In the genomic region with DNA sequence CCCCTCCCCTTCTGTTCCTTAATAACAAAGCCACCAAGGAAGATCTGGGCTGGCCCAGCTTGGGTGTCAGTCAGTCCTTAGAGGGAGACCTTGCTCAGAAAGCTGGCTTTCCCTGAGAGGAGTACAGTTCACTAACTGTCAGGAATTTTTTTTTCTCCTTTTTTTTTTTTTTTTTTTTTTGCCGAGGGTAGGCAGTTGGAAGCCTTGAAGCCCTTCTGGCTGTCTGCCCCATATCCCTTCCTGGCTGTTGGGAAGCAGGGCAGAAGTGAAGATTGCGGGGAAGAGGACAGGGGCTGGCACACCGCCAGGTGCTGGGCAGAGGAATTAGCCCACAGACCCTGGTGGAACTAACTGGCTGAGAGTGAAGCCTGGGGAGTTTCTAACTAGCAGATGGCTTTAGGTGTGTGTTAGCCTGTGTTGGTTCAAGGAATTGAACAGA, we compare ENCODE assay signal across 10 mouse cellular contexts. TPM values are rescaled to one million over a fixed set of nuclear protein-coding genes. Genes with fewer than 3 reads are reported as not detected.
DNase-seq lines count a peak whose midpoint lies in the region; ATAC-seq lines count a peak whose summit lies in the region.
"Had no signal": no experiment of that assay in that cellular context is flagged by ENCODE, and none has a peak within 500 bp of the region (broad histone marks: within the 10 kb centered on the region; RNA-seq: fewer than 3 reads in every experiment).

No protein-coding gene starts in this region.

- peaks cover 22% of the 10 kb centered on the region for H3K4me1 ChIP-seq in embryonic facial prominence, embryonic 13.5 days
- peaks cover 7% of the 10 kb centered on the region for H3K4me1 ChIP-seq in embryonic facial prominence, embryonic 10.5 days
- peaks cover 17% of the 10 kb centered on the region for H3K4me1 ChIP-seq in neural tube, embryonic 14.5 days (ENCODE audit: control insufficient read depth, insufficient read depth, low read length)

- no peak for DNase-seq in embryonic facial prominence, embryonic 10.5 days (ENCODE audit: low spot score)
- DNase-seq in ovary, postnatal 36 days (ENCODE audit: low spot score) = peak; percentile 43
- no peak for DNase-seq in ovary, postnatal 10 days (ENCODE audit: low spot score)
- DNase-seq in kidney, adult 18-20 months = peak; percentile 41
- no peak for DNase-seq in layer of hippocampus, postnatal 25 days (ENCODE audit: extremely low spot score in 1 of 2, low spot score in 1 of 2)
- no peak for DNase-seq in left cerebral cortex, adult 18-20 months (ENCODE audit: low spot score in 2 of 2)
- DNase-seq: heart, adult 18-20 months had no signal

- H3K9me3 ChIP-seq in embryonic facial prominence, embryonic 13.5 days = no peaks in the 10 kb centered on the region; the same call in 1 of the 2 replicates
- no peaks in the 10 kb centered on the region for H3K9me3 ChIP-seq in embryonic facial prominence, embryonic 10.5 days
- H3K9me3 ChIP-seq in neural tube, embryonic 14.5 days (ENCODE audit: control insufficient read depth, low read length) = no peaks in the 10 kb centered on the region

- no peak overlapping the region for H3K4me2 ChIP-seq in embryonic facial prominence, embryonic 13.5 days
- H3K4me2 ChIP-seq in neural tube, embryonic 14.5 days (ENCODE audit: low read depth, low read length) = no peak overlapping the region

- H3K9ac ChIP-seq in embryonic facial prominence, embryonic 13.5 days = no peak overlapping the region
- no peak overlapping the region for H3K9ac ChIP-seq in neural tube, embryonic 14.5 days (replicated peaks; ENCODE audit: low read depth, low read length)
- H3K9ac ChIP-seq: liver, embryonic 14.5 days had no signal

- no peak for ATAC-seq in embryonic facial prominence, embryonic 13.5 days (ENCODE audit: insufficient number of reproducible peaks, insufficient read depth, low FRiP score, low TSS enrichment, low read depth)
- peak; percentile 47; the same call in 1 of the 2 replicates for ATAC-seq in neural tube, embryonic 14.5 days (ENCODE audit: low read depth)

- no peak overlapping the region for H3K4me3 ChIP-seq in embryonic facial prominence, embryonic 13.5 days
- no peak overlapping the region for H3K4me3 ChIP-seq in embryonic facial prominence, embryonic 10.5 days
- H3K4me3 ChIP-seq in neural tube, embryonic 14.5 days (ENCODE audit: low read depth, low read length) = no peak overlapping the region

- no peaks in the 10 kb centered on the region for H3K27me3 ChIP-seq in embryonic facial prominence, embryonic 13.5 days
- H3K27me3 ChIP-seq in embryonic facial prominence, embryonic 10.5 days (replicated peaks; ENCODE audit: low read depth, poor library complexity, severe bottlenecking) = no peaks in the 10 kb centered on the region
- no peaks in the 10 kb centered on the region for H3K27me3 ChIP-seq in neural tube, embryonic 14.5 days (ENCODE audit: control insufficient read depth, insufficient read depth, low read length)

- peaks cover 32% of the 10 kb centered on the region for H3K36me3 ChIP-seq in embryonic facial prominence, embryonic 13.5 days
- H3K36me3 ChIP-seq in embryonic facial prominence, embryonic 10.5 days (replicated peaks) = peaks cover 100% of the 10 kb centered on the region
- 0 out of 2 replicates have a peak, but pooled peaks cover 5% of the 10 kb centered on the region for H3K36me3 ChIP-seq in neural tube, embryonic 14.5 days (ENCODE audit: control insufficient read depth, insufficient read depth, low read length)

- H3K27ac ChIP-seq in embryonic facial prominence, embryonic 13.5 days = peak overlapping the region; percentile 39; the same call in 1 of the 2 replicates
- H3K27ac ChIP-seq in embryonic facial prominence, embryonic 10.5 days (replicated peaks) = no peak overlapping the region
- no peak overlapping the region for H3K27ac ChIP-seq in neural tube, embryonic 14.5 days (ENCODE audit: low read depth, low read length)
- H3K27ac ChIP-seq: liver, embryonic 14.5 days had no signal

- WGBS in embryonic facial prominence, embryonic 13.5 days = 35% methylated on average over 3 of the region's 3 CpGs
- WGBS in embryonic facial prominence, embryonic 10.5 days = 66% methylated on average over 3 of the region's 3 CpGs
- 32% methylated on average over 3 of the region's 3 CpGs for WGBS in neural tube, embryonic 14.5 days

RNA-seq across cellular contexts. Expression of a gene that starts 8.4 kb away (rescaled TPM):
- polyA plus RNA-seq in embryonic facial prominence, embryonic 13.5 days (2015; fragmentation: Nextera tagmentation; extraction: Ambion mirVana) = 469 and 555 TPM in 2 replicates
- 474 and 479 TPM in 2 replicates for polyA plus RNA-seq in embryonic facial prominence, embryonic 10.5 days (2016; fragmentation: Nextera tagmentation; extraction: Ambion mirVana)
- 163 and 379 TPM in 2 replicates for polyA plus RNA-seq in neural tube, embryonic 14.5 days (2014; fragmentation: Nextera tagmentation; extraction: Ambion mirVana)
- total RNA-seq in layer of hippocampus, postnatal 25 days (2021) = 10 to 100 TPM; 44.4 to 50.5 TPM
- total RNA-seq in left cerebral cortex, adult 18-20 months (2021) = 10 to 100 TPM; 63.4 to 79.3 TPM

RNA-seq across cellular contexts. Expression of a gene that starts 42.0 kb away (rescaled TPM):
- 141 and 165 TPM in 2 replicates for polyA plus RNA-seq in embryonic facial prominence, embryonic 13.5 days (2015; fragmentation: Nextera tagmentation; extraction: Ambion mirVana)
- 75.4 and 87.4 TPM in 2 replicates for polyA plus RNA-seq in embryonic facial prominence, embryonic 10.5 days (2016; fragmentation: Nextera tagmentation; extraction: Ambion mirVana)
- polyA plus RNA-seq in neural tube, embryonic 14.5 days (2014; fragmentation: Nextera tagmentation; extraction: Ambion mirVana) = 85.0 and 112 TPM in 2 replicates
- 10 to 100 TPM; 69.7 to 72.5 TPM for total RNA-seq in layer of hippocampus, postnatal 25 days (2021)
- total RNA-seq in left cerebral cortex, adult 18-20 months (2021) = 10 to 100 TPM; 42.5 to 62.4 TPM

Comparison
In these comparisons a context has a peak if more than half of its experiments do, and no peak if none do; other contexts are left out.
1. DNase-seq: peak in ovary, postnatal 36 days (single experiment) and kidney, adult 18-20 months (single experiment); none in embryonic facial prominence, embryonic 10.5 days (single experiment), ovary, postnatal 10 days (single experiment), layer of hippocampus, postnatal 25 days (0 of 2) and left cerebral cortex, adult 18-20 months (0 of 2).